In genomic region chr8:109650801-109651200, GRCm38 (mm10) we compare ENCODE assay signal across 30 mouse cellular contexts. TPM values are rescaled to one million over a fixed set of nuclear protein-coding genes. Genes with fewer than 3 reads are reported as not detected.
DNase-seq lines count a peak whose midpoint lies in the region; ATAC-seq and TF ChIP-seq lines count a peak whose summit lies in the region.
"Had no signal": no experiment of that assay in that cellular context is flagged by ENCODE, and none has a peak within 500 bp of the region (broad histone marks: within the 10 kb centered on the region; RNA-seq: fewer than 3 reads in every experiment).

No protein-coding gene starts in this region.

- H3K27me3 ChIP-seq in liver, embryonic 12.5 days (replicated peaks) = no peaks in the 10 kb centered on the region
- H3K27me3 ChIP-seq in lung, postnatal 0 days (replicated peaks; ENCODE audit: insufficient read depth, low read length) = no peaks in the 10 kb centered on the region
- H3K27me3 ChIP-seq: embryonic facial prominence, embryonic 12.5 days; intestine, embryonic 15.5 days; liver, embryonic 15.5 days had no signal

- no peak overlapping the region for H3K4me2 ChIP-seq in liver, embryonic 12.5 days
- H3K4me2 ChIP-seq in lung, postnatal 0 days (replicated peaks; ENCODE audit: low read depth, low read length) = no peak overlapping the region
- H3K4me2 ChIP-seq: embryonic facial prominence, embryonic 12.5 days; intestine, embryonic 15.5 days; liver, embryonic 15.5 days; lung, embryonic 14.5 days; midbrain, embryonic 11.5 days had no signal

- ATAC-seq in liver, embryonic 12.5 days = no peak
- no peak for ATAC-seq in lung, postnatal 0 days
- ATAC-seq: forebrain, postnatal 0 days; hindbrain, embryonic 16.5 days; intestine, embryonic 15.5 days; midbrain, embryonic 16.5 days had no signal

- no peaks in the 10 kb centered on the region for H3K9me3 ChIP-seq in liver, embryonic 12.5 days (replicated peaks)
- H3K9me3 ChIP-seq in lung, postnatal 0 days (ENCODE audit: low read length) = no peaks in the 10 kb centered on the region
- H3K9me3 ChIP-seq: embryonic facial prominence, embryonic 12.5 days; forebrain, embryonic 10.5 days; hindbrain, embryonic 10.5 days; intestine, embryonic 15.5 days; liver, embryonic 15.5 days had no signal

- no peak for TF ChIP-seq CTCF in lung, postnatal 0 days (IDR thresholded peaks at IDR 0.05)

- H3K27ac ChIP-seq in liver, embryonic 12.5 days = no peak overlapping the region
- no peak overlapping the region for H3K27ac ChIP-seq in lung, postnatal 0 days (ENCODE audit: low read length)
- H3K27ac ChIP-seq: embryonic facial prominence, embryonic 12.5 days; forebrain, embryonic 10.5 days; hindbrain, embryonic 10.5 days; intestine, embryonic 15.5 days; liver, embryonic 15.5 days had no signal

- no peak for TF ChIP-seq EP300 in lung, postnatal 0 days (IDR thresholded peaks at IDR 0.05)

- no peak overlapping the region for H3K9ac ChIP-seq in liver, embryonic 12.5 days
- H3K9ac ChIP-seq in lung, postnatal 0 days (replicated peaks; ENCODE audit: low read depth) = no peak overlapping the region
- H3K9ac ChIP-seq: embryonic facial prominence, embryonic 12.5 days; forebrain, postnatal 0 days; intestine, embryonic 15.5 days; liver, embryonic 15.5 days; lung, embryonic 14.5 days had no signal

- DNase-seq in retina, postnatal 1 day = peak; percentile 32
- DNase-seq in retina, embryonic 14.5 days (ENCODE audit: low spot score) = no peak
- peak; percentile 10 for DNase-seq in cerebellum, adult 8-10 months
- DNase-seq in cerebellum, postnatal 36 days = peak; percentile 21 to 38
- DNase-seq in lung, postnatal 0 days (ENCODE audit: low spot score) = no peak
- no peak for DNase-seq in c-Kit-positive CD71-positive TER-119-positive erythroid progenitor cells, embryonic 14.5 days (ENCODE audit: low spot score)
- DNase-seq: adrenal gland, adult 8-10 months; B cell, adult 2 months; embryo, embryonic 11 days; forebrain, postnatal 0 days; heart, postnatal 14 days; kidney, adult 9 months; kidney, postnatal 10 days; layer of hippocampus, postnatal 36 days; liver; lung, embryonic 14.5 days; right cerebral cortex, postnatal 14 days; thymus, postnatal 14 days had no signal

- H3K4me3 ChIP-seq in liver, embryonic 12.5 days = no peak overlapping the region
- no peak overlapping the region for H3K4me3 ChIP-seq in lung, postnatal 0 days (ENCODE audit: low read depth, low read length)
- H3K4me3 ChIP-seq: embryonic facial prominence, embryonic 12.5 days; forebrain, embryonic 10.5 days; hindbrain, embryonic 10.5 days; intestine, embryonic 15.5 days; liver, embryonic 15.5 days had no signal

- no peaks in the 10 kb centered on the region for H3K4me1 ChIP-seq in liver, embryonic 12.5 days
- no peaks in the 10 kb centered on the region for H3K4me1 ChIP-seq in lung, postnatal 0 days (ENCODE audit: insufficient read depth, low read depth, low read length)
- H3K4me1 ChIP-seq: embryonic facial prominence, embryonic 12.5 days; forebrain, embryonic 10.5 days; intestine, embryonic 15.5 days; liver, embryonic 15.5 days had no signal

- H3K36me3 ChIP-seq in liver, embryonic 12.5 days = no peaks in the 10 kb centered on the region
- H3K36me3 ChIP-seq in lung, postnatal 0 days (ENCODE audit: insufficient read depth, low read length) = no peaks in the 10 kb centered on the region
- H3K36me3 ChIP-seq: embryonic facial prominence, embryonic 12.5 days; forebrain, embryonic 10.5 days; hindbrain, embryonic 10.5 days; intestine, embryonic 15.5 days; liver, embryonic 15.5 days had no signal

- WGBS in liver, embryonic 12.5 days (ENCODE audit: insufficient replicate concordance) = 74% methylated on average over 10 of the region's 10 CpGs
- 73% methylated on average over 10 of the region's 10 CpGs for WGBS in lung, postnatal 0 days

RNA-seq across cellular contexts. Expression of gene Pkd1l3, which starts 36.5 kb away (rescaled TPM):
- polyA plus RNA-seq in liver, embryonic 12.5 days (2016; fragmentation: Nextera tagmentation; extraction: Ambion mirVana) = 0.97 and 2.0 TPM in 2 replicates
- polyA plus RNA-seq in lung, postnatal 0 days (2015; fragmentation: Nextera tagmentation; extraction: Ambion mirVana) = 0.07 and 0.13 TPM in 2 replicates
- polyA plus RNA-seq: heart, embryonic 14.5 days; neural tube, embryonic 11.5 days; stomach, embryonic 14.5 days had no signal

RNA-seq across cellular contexts. Expression of gene Ist1, which starts 42.3 kb away (rescaled TPM):
- polyA plus RNA-seq in liver, embryonic 12.5 days (2016; fragmentation: Nextera tagmentation; extraction: Ambion mirVana) = 48.0 and 49.6 TPM in 2 replicates
- polyA plus RNA-seq in lung, postnatal 0 days (2015; fragmentation: Nextera tagmentation; extraction: Ambion mirVana) = 91.3 and 105 TPM in 2 replicates

RNA-seq across cellular contexts. Expression of gene Dhodh, which starts 42.3 kb away (rescaled TPM):
- 33.3 and 35.3 TPM in 2 replicates for polyA plus RNA-seq in liver, embryonic 12.5 days (2016; fragmentation: Nextera tagmentation; extraction: Ambion mirVana)
- polyA plus RNA-seq in lung, postnatal 0 days (2015; fragmentation: Nextera tagmentation; extraction: Ambion mirVana) = 16.2 and 18.5 TPM in 2 replicates

RNA-seq across cellular contexts. Expression of gene Zfp821, which starts 54.5 kb away (rescaled TPM):
- polyA plus RNA-seq in liver, embryonic 12.5 days (2016; fragmentation: Nextera tagmentation; extraction: Ambion mirVana) = 9.9 and 11.4 TPM in 2 replicates
- 13.2 and 14.4 TPM in 2 replicates for polyA plus RNA-seq in lung, postnatal 0 days (2015; fragmentation: Nextera tagmentation; extraction: Ambion mirVana)

Comparison
In these comparisons a context has a peak if more than half of its experiments do, and no peak if none do; other contexts are left out.
1. DNase-seq: peak in retina, postnatal 1 day (single experiment), cerebellum, adult 8-10 months (single experiment) and cerebellum, postnatal 36 days (2 of 2); none in retina, embryonic 14.5 days (single experiment), lung, postnatal 0 days (single experiment) and c-Kit-positive CD71-positive TER-119-positive erythroid progenitor cells, embryonic 14.5 days (single experiment).